Mouse (Mus musculus) lung, postnatal 0 days (tissue): ENCODE measurements around the gene 1110002E22Rik. TPM values are rescaled to one million over a fixed set of nuclear protein-coding genes. Genes with fewer than 3 reads are reported as not detected.

ENCODE experiments used
- ATAC-seq: fragments of 200-750 bp; cut with Nextera tagmentation; 2 replicates; pipeline ENCODE4 v1.8.0; 2017; ENCODE audit warnings: moderate library complexity
- DNase-seq: peaks from one replicate; pipeline ENCODE4 v3.0.0-alpha.2; 2016; ENCODE audit warnings: low spot score
- H3K27ac ChIP-seq: fragments of 300-500 bp; sonication (generic); 2 replicates; pipeline ENCODE4 v1.5.1; 2014; ENCODE audit warnings: antibody characterized with exemption, mild to moderate bottlenecking, low read length, mixed read lengths
- H3K27me3 ChIP-seq: fragments of 300-500 bp; sonication (generic); replicated peaks from 2 replicates; pipeline ENCODE4 v1.6.1; 2014; ENCODE audit warnings: low read length, mixed read lengths; ENCODE audit not compliant: insufficient read depth
- H3K36me3 ChIP-seq: fragments of 300-500 bp; sonication (generic); 2 replicates; pipeline ENCODE4 v1.6.1; 2014; ENCODE audit warnings: low read length, mixed read lengths; ENCODE audit not compliant: insufficient read depth
- H3K4me1 ChIP-seq: fragments of 300-500 bp; sonication (generic); 2 replicates; pipeline ENCODE4 v1.6.1; 2014; ENCODE audit warnings: antibody characterized with exemption, low read depth, low read length, mixed read lengths; ENCODE audit not compliant: insufficient read depth
- H3K4me2 ChIP-seq: fragments of 300-500 bp; sonication (generic); replicated peaks from 2 replicates; pipeline ENCODE4 v1.6.1; 2014; ENCODE audit warnings: low read depth, mild to moderate bottlenecking, low read length, moderate library complexity, mixed read lengths
- H3K4me3 ChIP-seq: fragments of 300-500 bp; sonication (generic); 2 replicates; pipeline ENCODE4 v1.5.1; 2014; ENCODE audit warnings: low read depth, low read length
- H3K9ac ChIP-seq: fragments of 300-500 bp; sonication (generic); replicated peaks from 2 replicates; pipeline ENCODE4 v1.6.1; 2014; ENCODE audit warnings: low read depth, mild to moderate bottlenecking
- H3K9me3 ChIP-seq: fragments of 300-500 bp; sonication (generic); 2 replicates; pipeline ENCODE4 v1.6.1; 2016; ENCODE audit warnings: low read length, mixed read lengths
- CTCF ChIP-seq: IDR thresholded peaks from 2 replicates; pipeline ENCODE4 v1.5.1; 2016; ENCODE audit warnings: antibody characterized with exemption, mild to moderate bottlenecking
- EP300 ChIP-seq: IDR thresholded peaks from 2 replicates; pipeline ENCODE4 v1.6.1; 2016; ENCODE audit warnings: antibody characterized with exemption, mild to moderate bottlenecking, control low read depth
- WGBS: fragments of 180-500 bp; shearing (Covaris S2); extraction: QIAGEN DNeasy Blood & Tissue Kit; methylation state at CpG from one replicate; pipeline ENCODE4 v1.1.7; 2014; 5-methylcytosine and 5-hydroxymethylcytosine counted together
- polyA plus RNA-seq: library from polyadenylated mRNA; unstranded; fragments of >200 nt; fragmentation: Nextera tagmentation; extraction: Ambion mirVana; gene quantifications from 2 replicates; pipeline ENCODE4 v1.2.1, GENCODE M21; 2015

The 1110002E22Rik gene
- polyA plus RNA-seq, 1 experiment from 2014 or later: 0.14 TPM

- no peak for DNase-seq
- TF ChIP-seq CTCF: no peak
- no peak for TF ChIP-seq EP300
- no peak overlapping the region for H3K9ac ChIP-seq
- no peak overlapping the region for H3K4me3 ChIP-seq
- H3K4me2 ChIP-seq: no peak overlapping the region
- H3K27ac ChIP-seq: no peak overlapping the region
- H3K36me3 ChIP-seq: no peaks in the 10 kb centered on the region
- H3K9me3 ChIP-seq: no peaks in the 10 kb centered on the region
- WGBS: 90% methylated on average over 12 of the region's 12 CpGs
- H3K27me3 ChIP-seq: no peaks in the 10 kb centered on the region
- no peaks in the 10 kb centered on the region for H3K4me1 ChIP-seq
- ATAC-seq: no peak
Observed at GRCm38 (mm10) chr3:138068103-138068502, 3.3 kb downstream of the 1110002E22Rik start.

- 74% methylated on average over 18 of the region's 18 CpGs for WGBS
- no peak overlapping the region for H3K4me3 ChIP-seq
- H3K36me3 ChIP-seq: no peaks in the 10 kb centered on the region
- ATAC-seq: no peak
- no peaks in the 10 kb centered on the region for H3K27me3 ChIP-seq
- TF ChIP-seq CTCF (no peak), EP300 (no peak)
- H3K4me1 ChIP-seq: no peaks in the 10 kb centered on the region
- no peak for DNase-seq
- H3K4me2 ChIP-seq: no peak overlapping the region
- H3K27ac ChIP-seq: no peak overlapping the region
- no peaks in the 10 kb centered on the region for H3K9me3 ChIP-seq
- no peak overlapping the region for H3K9ac ChIP-seq
Observed at GRCm38 (mm10) chr3:138069756-138070511, 5.1 kb downstream of the 1110002E22Rik start.

GRCm38 (mm10) chr3:138071004-138071403 lies 6.2 kb downstream of the 1110002E22Rik start:
- WGBS: 20% methylated on average over 1 of the region's 1 CpGs
- TF ChIP-seq EP300 (no peak), CTCF (no peak)
- Histone ChIP-seq H3K27ac (no peak overlapping the region), H3K9ac (no peak overlapping the region), H3K9me3 (no peaks in the 10 kb centered on the region), H3K36me3 (no peaks in the 10 kb centered on the region), H3K4me2 (no peak overlapping the region), H3K27me3 (no peaks in the 10 kb centered on the region), H3K4me3 (no peak overlapping the region), H3K4me1 (no peaks in the 10 kb centered on the region)
- DNase-seq (no peak), ATAC-seq (no peak)

- H3K27me3 ChIP-seq: no peaks in the 10 kb centered on the region
- H3K4me3 ChIP-seq: no peak overlapping the region
- no peak for TF ChIP-seq CTCF
- TF ChIP-seq EP300: no peak
- no peaks in the 10 kb centered on the region for H3K36me3 ChIP-seq
- no peak for ATAC-seq
- no peak overlapping the region for H3K9ac ChIP-seq
- WGBS: 77% methylated on average over 10 of the region's 10 CpGs
- no peak overlapping the region for H3K4me2 ChIP-seq
- no peak overlapping the region for H3K27ac ChIP-seq
- DNase-seq: no peak
- no peaks in the 10 kb centered on the region for H3K9me3 ChIP-seq
- H3K4me1 ChIP-seq: no peaks in the 10 kb centered on the region
Observed at GRCm38 (mm10) chr3:138071476-138072073, 6.7 kb downstream of the 1110002E22Rik start.

GRCm38 (mm10) chr3:138074214-138074613 lies 9.4 kb downstream of the 1110002E22Rik start:
- H3K4me3 ChIP-seq: no peak overlapping the region

GRCm38 (mm10) chr3:138075209-138075608 lies 10.4 kb downstream of the 1110002E22Rik start:
- no peaks in the 10 kb centered on the region for H3K27me3 ChIP-seq
- H3K27ac ChIP-seq: no peak overlapping the region
- no peak overlapping the region for H3K4me3 ChIP-seq
- no peaks in the 10 kb centered on the region for H3K4me1 ChIP-seq
- ATAC-seq: no peak
- 35% methylated on average over 8 of the region's 8 CpGs for WGBS
- no peak overlapping the region for H3K9ac ChIP-seq
- DNase-seq: no peak
- no peaks in the 10 kb centered on the region for H3K9me3 ChIP-seq
- no peaks in the 10 kb centered on the region for H3K36me3 ChIP-seq
- TF ChIP-seq EP300 (no peak), CTCF (no peak)
- H3K4me2 ChIP-seq: no peak overlapping the region

More at GRCm38 (mm10) chr3:138074214-138074613, 9.4 kb downstream of the 1110002E22Rik start:
- no peaks in the 10 kb centered on the region for H3K4me1 ChIP-seq
- no peaks in the 10 kb centered on the region for H3K36me3 ChIP-seq
- H3K4me2 ChIP-seq: no peak overlapping the region
- H3K9me3 ChIP-seq: no peaks in the 10 kb centered on the region
- H3K27me3 ChIP-seq: no peaks in the 10 kb centered on the region
- whole genome bisulfite sequencing: 100% methylated on average over 1 of the region's 1 CpGs
- H3K9ac ChIP-seq: no peak overlapping the region
- no peak overlapping the region for H3K27ac ChIP-seq
- no peak for ATAC-seq
- no peak for TF ChIP-seq EP300
- TF ChIP-seq CTCF: no peak
- DNase-seq: no peak
